Mouse (Mus musculus) macrophage (primary cell): ENCODE data around the gene Nfe2l2. TPM values are rescaled to one million over a fixed set of nuclear protein-coding genes. Genes with fewer than 3 reads are reported as not detected.

ENCODE experiments used
- H3K27ac ChIP-seq: fragments of 350-480 bp; formaldehyde crosslinking; 2 replicates; pipeline ENCODE4 v1.9.0; 2021
- H3K36me3 ChIP-seq: fragments of 350-480 bp; formaldehyde crosslinking; 2 replicates; pipeline ENCODE4 v1.9.0; 2021; ENCODE audit errors: inconsistent target
- H3K4me3 ChIP-seq: fragments of 350-480 bp; formaldehyde crosslinking; 2 replicates; pipeline ENCODE4 v1.9.0; 2021; ENCODE audit errors: inconsistent target
- H3K79me2 ChIP-seq: fragments of 350-480 bp; formaldehyde crosslinking; 2 replicates; pipeline ENCODE4 v1.9.0; 2021; ENCODE audit errors: inconsistent target
- WGBS: methylation state at CpG from one replicate; pipeline ENCODE4 v1.1.7; 2026; ENCODE audit warnings: inconsistent platforms; ENCODE audit not compliant: missing documents; 5-methylcytosine and 5-hydroxymethylcytosine counted together
- polyA plus RNA-seq: library from polyadenylated mRNA; stranded (reverse); fragments of 250-400 nt; gene quantifications from 3 replicates; pipeline ENCODE4 v1.2.4, GENCODE M21; 2018; ENCODE audit warnings: inconsistent platforms

The Nfe2l2 gene
- polyA plus RNA-seq, 1 experiment from 2014 or later, result 430 TPM

DNA sequence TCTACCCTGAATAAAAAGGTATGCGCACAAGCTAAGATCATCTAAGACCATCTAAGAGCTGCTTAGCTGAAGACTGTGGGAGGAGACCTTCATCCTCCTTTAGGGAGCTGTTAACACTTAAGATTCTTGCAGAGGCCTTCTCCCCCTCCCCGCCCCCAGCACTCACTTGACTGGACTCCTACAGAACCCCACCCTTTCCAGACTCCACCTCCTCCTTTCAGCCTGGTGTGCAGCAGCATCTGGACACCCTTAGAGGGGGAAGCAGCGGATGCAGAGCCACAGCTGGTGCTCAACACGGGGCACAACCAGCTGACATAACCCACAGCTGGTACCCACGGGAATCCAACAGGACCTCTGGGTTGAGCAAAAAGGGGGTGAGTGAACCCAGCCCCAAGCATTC, 70.7 kb downstream of the Nfe2l2 start:
- H3K36me3 ChIP-seq, result no peaks in the 10 kb centered on the region
- 90% methylated on average over 5 of the region's 5 CpGs for WGBS
- H3K4me3 ChIP-seq, result no peak overlapping the region
- H3K79me2 ChIP-seq, result no peaks in the 10 kb centered on the region
- H3K27ac ChIP-seq, result no peak overlapping the region

GRCm38 (mm10) chr2:75633381-75633780, 71.1 kb downstream of the Nfe2l2 start:
- 71% methylated on average over 6 of the region's 6 CpGs for WGBS
- H3K27ac ChIP-seq, result no peak overlapping the region

DNA sequence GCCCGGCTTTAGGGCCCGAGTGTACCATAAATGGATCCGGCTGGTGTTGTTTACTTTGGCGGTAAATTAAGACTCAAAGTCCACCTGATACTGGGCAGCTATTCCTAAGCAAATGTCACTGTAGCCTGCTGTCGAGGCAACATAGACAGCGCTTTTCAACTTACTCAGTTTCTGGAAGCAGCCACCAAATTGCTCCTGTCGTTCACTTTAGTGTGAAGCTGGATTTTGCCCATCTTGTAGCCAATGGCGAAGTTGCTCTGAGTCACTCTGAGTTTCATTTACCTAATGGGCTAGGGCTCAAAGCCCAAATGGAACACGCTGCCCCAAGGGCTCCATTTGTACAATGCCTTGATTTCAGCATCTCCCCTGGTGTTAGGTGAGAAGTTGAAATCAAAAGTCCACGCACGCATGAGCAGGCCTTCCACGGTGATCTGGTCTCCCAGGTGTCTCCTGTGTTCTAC, 71.7 kb downstream of the Nfe2l2 start:
- H3K36me3 ChIP-seq, result no peaks in the 10 kb centered on the region
- H3K4me3 ChIP-seq, result no peak overlapping the region
- no peaks in the 10 kb centered on the region for H3K79me2 ChIP-seq
- 91% methylated on average over 12 of the region's 12 CpGs for WGBS
- no peak overlapping the region for H3K27ac ChIP-seq

More at GRCm38 (mm10) chr2:75633381-75633780, 71.1 kb downstream of the Nfe2l2 start:
- Histone ChIP-seq H3K4me3 (no peak overlapping the region), H3K36me3 (no peaks in the 10 kb centered on the region), H3K79me2 (no peaks in the 10 kb centered on the region)

GRCm38 (mm10) chr2:75632043-75632442, 72.4 kb downstream of the Nfe2l2 start:
- WGBS, result 93% methylated on average over 6 of the region's 6 CpGs
- Histone ChIP-seq H3K79me2 (no peaks in the 10 kb centered on the region), H3K4me3 (no peak overlapping the region), H3K27ac (no peak overlapping the region), H3K36me3 (no peaks in the 10 kb centered on the region)

DNA sequence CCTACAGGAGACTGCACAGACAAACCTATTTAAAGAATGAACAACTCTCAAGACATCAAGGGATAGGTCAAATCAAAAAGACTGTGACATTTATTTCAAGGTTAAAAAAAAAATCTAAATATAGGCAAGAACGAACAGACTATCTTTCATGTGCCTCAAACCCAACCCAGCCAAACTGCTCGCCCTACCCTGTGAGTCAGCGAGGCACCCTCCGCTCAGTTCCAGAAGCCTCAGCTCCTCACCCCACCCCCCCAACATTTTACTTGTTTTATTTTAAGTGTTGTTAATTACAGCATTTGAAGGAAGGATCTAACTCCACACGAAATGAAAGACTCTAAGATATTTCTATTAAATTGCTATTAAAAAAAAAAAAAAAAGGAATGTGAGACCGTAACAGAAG, 73.0 kb downstream of the Nfe2l2 start:
- Histone ChIP-seq H3K27ac (no peak overlapping the region), H3K36me3 (no peaks in the 10 kb centered on the region), H3K4me3 (no peak overlapping the region), H3K79me2 (no peaks in the 10 kb centered on the region)
- 84% methylated on average over 6 of the region's 6 CpGs for WGBS

- H3K36me3 ChIP-seq, result no peaks in the 10 kb centered on the region
- H3K27ac ChIP-seq, result no peak overlapping the region
- no peak overlapping the region for H3K4me3 ChIP-seq
- H3K79me2 ChIP-seq, result no peaks in the 10 kb centered on the region
- WGBS, result 97% methylated on average over 8 of the region's 8 CpGs
Observed at GRCm38 (mm10) chr2:75628487-75628886, 76.0 kb downstream of the Nfe2l2 start.

DNA sequence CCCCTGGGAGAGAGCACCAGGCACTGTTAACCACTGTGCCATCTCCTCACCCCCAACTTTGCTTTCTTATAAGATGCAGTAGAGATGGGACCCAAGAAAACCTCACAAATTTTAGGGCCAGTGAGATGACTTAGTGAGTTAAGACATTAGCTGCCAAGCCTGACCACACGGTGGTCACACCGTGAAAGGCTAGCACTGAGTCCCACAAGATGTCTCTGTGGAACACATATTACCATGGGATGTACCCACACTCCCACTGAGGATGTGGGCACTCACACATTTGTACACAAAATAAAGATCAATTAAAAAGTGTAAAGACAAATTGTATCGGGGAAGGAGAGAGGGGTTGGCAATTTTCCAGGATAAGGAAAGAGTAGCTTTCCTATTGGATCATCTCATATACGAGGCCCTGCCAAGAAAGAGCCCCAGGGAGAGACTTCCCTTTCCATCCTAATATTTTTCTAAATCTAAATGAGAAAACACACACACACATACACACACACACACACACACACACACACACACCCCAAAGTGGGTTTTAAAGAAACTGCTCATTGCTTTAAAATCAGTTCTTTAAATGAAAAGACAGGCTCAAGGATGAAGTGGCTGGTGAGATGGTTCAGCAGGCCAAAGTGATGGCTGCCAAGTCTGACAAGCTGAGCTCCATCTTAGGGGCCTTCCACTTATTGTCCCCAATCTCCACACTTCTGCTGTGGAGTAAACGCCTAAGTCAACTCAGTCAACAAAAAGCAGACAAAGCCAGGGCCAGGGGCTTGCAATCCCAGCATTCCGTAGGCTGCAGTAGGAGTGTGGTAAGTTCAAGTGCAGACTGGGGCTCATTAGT, 77.6 kb downstream of the Nfe2l2 start:
- H3K27ac ChIP-seq, result no peak overlapping the region
- H3K4me3 ChIP-seq, result no peak overlapping the region
- WGBS, result 88% methylated on average over 6 of the region's 6 CpGs
- H3K36me3 ChIP-seq, result no peaks in the 10 kb centered on the region
- no peaks in the 10 kb centered on the region for H3K79me2 ChIP-seq

Other genes starting within 250 kb of the Nfe2l2 start
- 346 to 1,286 TPM (median 601 TPM) in 3 replicates for gene Hnrnpa3, start 45.4 kb downstream of the Nfe2l2 start, polyA plus RNA-seq
- gene Agps, start 127.5 kb upstream of the Nfe2l2 start, polyA plus RNA-seq, result 22.4 to 47.5 TPM (median 23.5 TPM) in 3 replicates
- gene Ttc30b, start 233.9 kb upstream of the Nfe2l2 start, polyA plus RNA-seq, result 3.2 to 6.2 TPM (median 5.7 TPM) in 3 replicates